Mouse (Mus musculus) macrophage (primary cell): ENCODE results near the gene Tbr1. TPM values are rescaled to one million over a fixed set of nuclear protein-coding genes. Genes with fewer than 3 reads are reported as not detected.

ENCODE experiments used
- H3K27ac ChIP-seq: fragments of 350-480 bp; formaldehyde crosslinking; 2 replicates; pipeline ENCODE4 v1.9.0; 2021
- H3K36me3 ChIP-seq: fragments of 350-480 bp; formaldehyde crosslinking; 2 replicates; pipeline ENCODE4 v1.9.0; 2021; ENCODE audit errors: inconsistent target
- H3K4me3 ChIP-seq: fragments of 350-480 bp; formaldehyde crosslinking; 2 replicates; pipeline ENCODE4 v1.9.0; 2021; ENCODE audit errors: inconsistent target
- H3K79me2 ChIP-seq: fragments of 350-480 bp; formaldehyde crosslinking; 2 replicates; pipeline ENCODE4 v1.9.0; 2021; ENCODE audit errors: inconsistent target
- WGBS: methylation state at CpG from one replicate; pipeline ENCODE4 v1.1.7; 2026; ENCODE audit warnings: inconsistent platforms; ENCODE audit not compliant: missing documents; 5-methylcytosine and 5-hydroxymethylcytosine counted together
- polyA plus RNA-seq: library from polyadenylated mRNA; stranded (reverse); fragments of 250-400 nt; gene quantifications from 3 replicates; pipeline ENCODE4 v1.2.4, GENCODE M21; 2018; ENCODE audit warnings: inconsistent platforms
- total RNA-seq, 78 experiments: library from RNA; depleted of rRNA; stranded (reverse); fragments of 250-400 nt; gene quantifications; 1 replicate in 9 of 78; 2 replicates in 24 of 78; 3 replicates in 43 of 78; 4 replicates in 2 of 78; pipeline ENCODE4 v1.2.4; 2018; ENCODE audit warnings: inconsistent platforms in 56 of 78

The Tbr1 gene
- 1 to 10 TPM in 2 of 26 experiments, under 1 TPM in 15, not detected in 9; 0.32 to 1.2 (median 0.69) TPM for total RNA-seq (2018; cell fraction: chromatin; rRNA removed)
- not detected for total RNA-seq (2018; cell fraction: cytosol; rRNA removed)
- 1 to 10 TPM in 2 of 26 experiments, under 1 TPM in 7, not detected in 17; 0.12 to 2.4 (median 0.68) TPM for total RNA-seq (2018; cell fraction: nucleus; rRNA removed)
- not detected in 3 replicates for polyA plus RNA-seq

GRCm38 (mm10) chr2:61802656-61803251, at the start of gene Tbr1:
Gene Tbr1 (plus strand): TSS chr2:61802930.
- Histone ChIP-seq H3K79me2 (no peaks in the 10 kb centered on the region), H3K27ac (no peak within 1 kb of the TSS), H3K4me3 (no peak within 1 kb of the TSS), H3K36me3 (peaks cover 8% of the 10 kb centered on the region; the same call in 1 of the 2 replicates)
- WGBS: 57% methylated on average over 11 of the region's 11 CpGs

- Histone ChIP-seq H3K27ac (no peak overlapping the region), H3K79me2 (peaks cover 98% of the 10 kb centered on the region), H3K36me3 (no peaks in the 10 kb centered on the region), H3K4me3 (no peak overlapping the region)
Observed at GRCm38 (mm10) chr2:61754989-61755388, 47.7 kb upstream of the Tbr1 start.

DNA sequence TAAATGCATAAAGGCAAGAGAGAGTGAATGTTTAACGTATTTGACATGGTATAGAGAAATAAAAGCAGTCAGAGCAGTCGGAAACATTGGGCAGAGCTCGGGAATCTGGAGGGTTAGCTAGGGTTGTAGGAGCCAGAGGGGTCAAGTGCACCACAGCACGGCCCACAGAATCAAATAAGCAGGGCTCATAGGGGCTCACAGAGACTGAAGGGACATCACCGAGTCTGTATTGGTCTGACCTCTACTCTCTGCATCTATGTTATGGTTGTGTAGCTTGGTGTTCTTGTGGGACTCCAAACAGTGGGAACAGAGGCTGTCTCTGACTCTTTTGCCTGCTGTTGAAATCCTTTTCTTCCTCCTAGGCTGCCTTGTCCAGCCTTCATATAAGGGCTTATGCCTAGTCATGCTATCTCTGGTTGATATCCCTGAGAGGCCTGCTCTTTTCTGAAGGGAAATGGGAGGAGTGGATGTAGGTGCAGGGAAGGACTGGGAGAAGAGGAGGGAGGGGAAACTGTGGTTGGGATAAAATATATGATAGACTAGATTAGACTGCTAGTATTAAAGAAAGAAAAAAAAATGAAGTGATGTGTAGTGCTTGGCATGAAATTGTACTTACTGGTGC, 43.4 kb upstream of the Tbr1 start:
- Histone ChIP-seq H3K79me2 (peaks cover 59% of the 10 kb centered on the region), H3K27ac (no peak overlapping the region), H3K36me3 (0 out of 2 replicates have a peak, but pooled peaks cover 4% of the 10 kb centered on the region), H3K4me3 (no peak overlapping the region)
- WGBS: 95% methylated on average over 5 of the region's 5 CpGs

DNA sequence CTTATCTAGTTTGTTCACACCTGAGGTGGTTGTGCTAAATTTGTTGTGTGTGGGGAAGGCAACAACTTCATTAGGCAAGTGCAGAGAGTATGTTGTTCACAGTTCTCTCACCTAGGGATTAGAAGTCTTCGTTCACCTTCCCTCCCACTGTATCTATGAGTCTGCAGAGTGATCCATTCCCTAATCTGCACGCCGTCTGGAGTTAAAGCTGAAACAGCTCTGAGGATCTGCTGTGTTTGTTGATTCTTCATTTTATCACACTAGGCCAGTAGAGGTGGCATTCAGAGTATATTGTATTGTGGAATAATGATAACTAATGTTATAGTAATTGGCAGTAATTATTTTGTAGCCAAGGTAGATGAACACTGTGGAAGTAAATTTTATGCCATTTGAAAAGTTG, 42.7 kb upstream of the Tbr1 start:
- Histone ChIP-seq H3K36me3 (0 out of 2 replicates have a peak, but pooled peaks cover 6% of the 10 kb centered on the region), H3K27ac (no peak overlapping the region), H3K79me2 (peaks cover 52% of the 10 kb centered on the region), H3K4me3 (no peak overlapping the region)
- 90% methylated on average over 3 of the region's 3 CpGs for WGBS

DNA sequence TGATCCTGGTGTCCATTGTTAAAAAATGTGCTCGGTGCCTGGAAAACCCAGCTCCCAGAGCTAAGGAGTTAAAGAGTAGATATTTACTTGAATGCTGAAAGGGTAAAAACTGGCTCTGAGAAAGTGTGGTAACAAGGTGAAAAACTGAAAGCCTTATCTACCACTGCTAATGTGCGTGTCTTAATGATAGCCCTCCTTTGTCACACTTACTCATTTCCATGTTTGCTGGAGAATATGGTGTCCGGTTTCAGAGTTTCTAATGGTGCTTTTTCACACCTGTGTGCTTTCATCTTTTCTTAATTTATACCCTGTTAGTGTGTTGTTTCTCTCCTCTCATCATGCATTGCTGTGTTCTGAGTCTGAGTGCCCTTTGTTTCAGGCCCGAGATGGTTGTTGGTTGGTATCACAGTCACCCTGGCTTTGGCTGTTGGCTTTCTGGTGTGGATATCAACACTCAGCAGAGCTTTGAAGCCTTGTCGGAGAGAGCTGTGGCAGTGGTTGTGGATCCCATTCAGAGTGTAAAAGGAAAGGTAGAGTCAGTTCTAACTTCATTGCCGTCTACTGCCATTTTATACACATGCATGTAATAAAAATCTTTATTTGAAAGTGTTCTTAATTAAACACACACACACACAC, 38.1 kb upstream of the Tbr1 start:
- WGBS: 96% methylated on average over 6 of the region's 6 CpGs
- H3K36me3 ChIP-seq: 0 out of 2 replicates have a peak, but pooled peaks cover 6% of the 10 kb centered on the region
- H3K79me2 ChIP-seq: peaks cover 8% of the 10 kb centered on the region; the same call in 1 of the 2 replicates
- H3K27ac ChIP-seq: no peak overlapping the region
- H3K4me3 ChIP-seq: no peak overlapping the region

GRCm38 (mm10) chr2:61765526-61765925, 37.2 kb upstream of the Tbr1 start:
- Histone ChIP-seq H3K79me2 (no peaks in the 10 kb centered on the region), H3K27ac (no peak overlapping the region), H3K4me3 (no peak overlapping the region), H3K36me3 (0 out of 2 replicates have a peak, but pooled peaks cover 6% of the 10 kb centered on the region)
- 83% methylated on average over 4 of the region's 4 CpGs for WGBS

- H3K79me2 ChIP-seq: no peaks in the 10 kb centered on the region
- H3K36me3 ChIP-seq: peaks cover 23% of the 10 kb centered on the region
- no peak overlapping the region for H3K4me3 ChIP-seq
- no peak overlapping the region for H3K27ac ChIP-seq
Observed at GRCm38 (mm10) chr2:61780794-61781193, 21.9 kb upstream of the Tbr1 start.

DNA sequence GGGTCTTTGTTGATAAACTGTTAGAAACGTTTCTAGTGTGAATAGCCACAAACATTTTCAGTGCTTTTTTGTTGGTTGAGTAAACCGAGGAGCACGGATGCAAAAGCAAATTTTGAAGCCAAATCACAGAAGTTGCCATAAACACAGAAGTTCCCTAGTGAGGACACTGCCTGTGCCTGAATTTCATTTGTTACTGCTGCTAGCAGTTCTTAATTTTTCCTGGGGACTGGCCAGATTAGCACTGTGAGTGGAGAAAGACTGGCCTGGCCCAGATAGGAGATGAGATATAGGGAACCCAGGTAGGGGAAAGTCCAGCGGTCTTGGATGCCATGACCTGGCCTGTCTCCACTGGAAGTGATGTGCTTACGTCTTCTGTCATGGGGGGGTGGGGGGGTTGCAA, 7.8 kb upstream of the Tbr1 start:
- Histone ChIP-seq H3K27ac (no peak overlapping the region), H3K4me3 (no peak overlapping the region), H3K79me2 (no peaks in the 10 kb centered on the region), H3K36me3 (peaks cover 7% of the 10 kb centered on the region; the same call in 1 of the 2 replicates)
- WGBS: 96% methylated on average over 5 of the region's 5 CpGs

DNA sequence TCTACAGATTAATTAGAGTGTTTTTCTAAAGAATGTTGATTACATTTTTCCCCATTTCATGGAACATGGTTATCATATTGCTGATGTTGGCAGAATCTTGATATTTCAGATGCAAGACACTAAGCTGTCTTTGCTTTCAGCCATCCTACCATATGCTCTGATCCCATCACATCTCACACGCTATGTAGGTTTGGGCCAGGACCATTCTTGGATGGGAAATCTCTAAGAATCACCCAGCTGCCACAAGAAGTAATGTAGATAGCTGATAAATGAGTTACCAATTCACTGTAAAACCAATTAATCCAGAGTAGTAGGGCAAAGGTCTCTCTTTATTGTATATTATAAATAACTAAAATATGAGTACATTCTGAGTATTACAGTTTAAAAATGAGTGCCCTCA, 4.7 kb upstream of the Tbr1 start:
- 86% methylated on average over 1 of the region's 1 CpGs for WGBS
- Histone ChIP-seq H3K36me3 (peaks cover 8% of the 10 kb centered on the region; the same call in 1 of the 2 replicates), H3K4me3 (no peak overlapping the region), H3K27ac (no peak overlapping the region), H3K79me2 (no peaks in the 10 kb centered on the region)

- WGBS: 8% methylated on average over 29 of the region's 29 CpGs
- Histone ChIP-seq H3K79me2 (no peaks in the 10 kb centered on the region), H3K36me3 (peaks cover 8% of the 10 kb centered on the region; the same call in 1 of the 2 replicates), H3K27ac (no peak overlapping the region), H3K4me3 (no peak overlapping the region)
Observed at GRCm38 (mm10) chr2:61803443-61804367, 975 bp downstream of the Tbr1 start.

- Histone ChIP-seq H3K79me2 (no peaks in the 10 kb centered on the region), H3K27ac (no peak overlapping the region), H3K36me3 (peaks cover 6% of the 10 kb centered on the region; the same call in 1 of the 2 replicates), H3K4me3 (no peak overlapping the region)
- 2% methylated on average over 10 of the region's 10 CpGs for WGBS
Observed at GRCm38 (mm10) chr2:61804382-61804840, 1.7 kb downstream of the Tbr1 start.

GRCm38 (mm10) chr2:61804841-61805540, 2.3 kb downstream of the Tbr1 start:
- 0 out of 2 replicates have a peak, but pooled peaks cover under 1% of the 10 kb centered on the region for H3K36me3 ChIP-seq
- WGBS: 8% methylated on average over 38 of the region's 39 CpGs
- H3K79me2 ChIP-seq: no peaks in the 10 kb centered on the region
- H3K27ac ChIP-seq: no peak overlapping the region
- H3K4me3 ChIP-seq: no peak overlapping the region

DNA sequence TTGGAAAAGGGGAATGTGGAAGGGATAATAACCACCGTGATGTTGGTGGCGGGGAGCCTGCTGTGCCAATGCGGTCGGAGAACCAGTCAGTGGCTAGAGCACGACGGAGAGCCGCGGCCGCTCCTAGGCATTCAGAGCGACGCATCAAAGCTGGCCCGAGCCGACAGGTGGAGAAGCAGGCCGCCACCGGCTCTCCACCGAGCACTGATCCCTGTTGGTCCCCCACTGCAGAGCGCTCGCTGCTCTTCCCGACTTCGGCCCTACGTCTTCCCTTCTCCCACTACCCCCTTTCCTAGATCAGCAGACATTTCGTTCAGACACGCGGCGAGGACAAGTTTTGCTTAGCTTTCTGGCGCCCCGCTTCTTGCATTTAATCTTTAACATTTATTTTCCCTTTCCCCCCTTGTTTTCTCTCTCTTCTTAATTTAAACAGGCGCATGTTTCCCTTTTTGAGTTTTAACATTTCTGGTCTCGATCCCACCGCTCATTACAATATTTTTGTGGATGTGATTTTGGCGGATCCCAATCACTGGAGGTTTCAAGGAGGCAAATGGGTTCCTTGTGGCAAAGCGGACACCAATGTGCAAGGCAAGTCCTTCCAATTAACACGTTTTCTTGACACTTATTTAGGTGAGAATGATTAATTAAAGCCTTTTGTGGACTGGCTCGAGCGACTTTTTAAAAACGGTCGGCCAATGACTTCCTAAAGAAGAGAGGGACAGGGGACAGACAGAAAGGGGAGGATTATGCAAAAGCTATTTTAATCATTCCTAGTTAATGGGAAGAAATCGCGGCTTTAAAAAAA, 3.0 kb downstream of the Tbr1 start:
- 5% methylated on average over 39 of the region's 39 CpGs for WGBS
- H3K4me3 ChIP-seq: no peak overlapping the region
- H3K79me2 ChIP-seq: no peaks in the 10 kb centered on the region

More for the DNA sequence above, 3.0 kb downstream of the Tbr1 start:
- H3K36me3 ChIP-seq: no peaks in the 10 kb centered on the region
- no peak overlapping the region for H3K27ac ChIP-seq
